Mouse (Mus musculus) megakaryocyte, embryonic 14.5 days (primary cell): ENCODE data around the gene Dync1i1.

Experiments
- FLI1 ChIP-seq: IDR thresholded peaks from 2 replicates; pipeline ENCODE4 v1.6.1; 2012; ENCODE audit warnings: low read length, inconsistent platforms, mixed read lengths
- GATA1 ChIP-seq: IDR thresholded peaks from 3 replicates; pipeline ENCODE4 v1.6.1; 2012; ENCODE audit warnings: mixed read lengths, low read length, inconsistent platforms, borderline replicate concordance

DNA sequence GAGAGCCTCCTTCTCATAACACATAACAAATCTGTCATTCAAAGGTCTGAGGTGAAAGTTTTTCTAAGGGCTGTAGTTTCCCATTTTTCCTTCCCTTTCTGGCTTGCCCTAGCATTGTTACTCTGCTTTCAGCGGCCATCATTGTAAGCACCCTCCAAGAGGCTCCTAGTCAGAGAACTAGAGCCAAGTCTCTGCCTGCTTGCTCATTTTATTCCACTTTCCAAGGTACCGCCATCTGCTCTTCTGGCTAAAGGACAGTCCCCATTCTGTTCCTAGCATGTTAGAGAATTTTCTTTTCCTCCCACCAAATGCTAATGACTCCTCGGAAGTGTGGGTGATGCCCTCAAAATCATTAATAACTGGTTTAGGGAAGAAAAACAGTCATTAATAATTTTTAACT lies 276.6 kb downstream of the Dync1i1 start:
- no peak for TF ChIP-seq GATA1
- TF ChIP-seq FLI1, result no peak
